Mouse (Mus musculus) lung, embryonic 15.5 days (tissue): ENCODE measurements around the gene Gcc2. TPM values are rescaled to one million over a fixed set of nuclear protein-coding genes. Genes with fewer than 3 reads are reported as not detected.
"Not testable (repeated sequence)": the region's sequence is repeated elsewhere in the genome, so short reads cannot be mapped to it uniquely, and the experiment has no call there.

ENCODE experiments used
- ATAC-seq: fragments of 200-750 bp; cut with Nextera tagmentation; 2 replicates; pipeline ENCODE4 v1.8.0; 2017; ENCODE audit warnings: moderate number of reproducible peaks, borderline replicate concordance; ENCODE audit not compliant: low FRiP score, low TSS enrichment; ENCODE audit errors: extremely low read depth
- H3K27ac ChIP-seq: fragments of 300-500 bp; sonication (generic); 2 replicates; pipeline ENCODE4 v1.5.1; 2015; ENCODE audit warnings: moderate library complexity, mild to moderate bottlenecking, inconsistent platforms
- H3K27me3 ChIP-seq: fragments of 300-500 bp; sonication (generic); 2 replicates; pipeline ENCODE4 v1.6.1; 2015; ENCODE audit warnings: inconsistent platforms
- H3K36me3 ChIP-seq: fragments of 300-500 bp; sonication (generic); 2 replicates; pipeline ENCODE4 v1.6.1; 2015; ENCODE audit warnings: inconsistent platforms
- H3K4me1 ChIP-seq: fragments of 300-500 bp; sonication (generic); 2 replicates; pipeline ENCODE4 v1.6.1; 2015; ENCODE audit warnings: inconsistent platforms
- H3K4me2 ChIP-seq: fragments of 300-500 bp; sonication (generic); 2 replicates; pipeline ENCODE4 v1.6.1; 2015; ENCODE audit warnings: inconsistent platforms, mild to moderate bottlenecking, moderate library complexity
- H3K4me3 ChIP-seq: fragments of 300-500 bp; sonication (generic); 2 replicates; pipeline ENCODE4 v1.5.1; 2015; ENCODE audit warnings: mild to moderate bottlenecking, inconsistent platforms
- H3K9ac ChIP-seq: fragments of 300-500 bp; sonication (generic); 2 replicates; pipeline ENCODE4 v1.6.1; 2015; ENCODE audit warnings: inconsistent platforms
- H3K9me3 ChIP-seq: fragments of 300-500 bp; sonication (generic); 2 replicates; pipeline ENCODE4 v1.6.1; 2016; ENCODE audit warnings: inconsistent platforms
- WGBS: fragments of 180-500 bp; shearing (Covaris S2); methylation state at CpG from one replicate; pipeline ENCODE4 v1.1.7; 2015; 5-methylcytosine and 5-hydroxymethylcytosine counted together
- polyA plus RNA-seq: library from polyadenylated mRNA; unstranded; fragments of >200 nt; fragmentation: Nextera tagmentation; extraction: Ambion mirVana; gene quantifications from 2 replicates; pipeline ENCODE4 v1.2.1, GENCODE M21; 2015

Gene Gcc2
- polyA plus RNA-seq, 1 experiment from 2014 or later = 88.6 TPM

DNA sequence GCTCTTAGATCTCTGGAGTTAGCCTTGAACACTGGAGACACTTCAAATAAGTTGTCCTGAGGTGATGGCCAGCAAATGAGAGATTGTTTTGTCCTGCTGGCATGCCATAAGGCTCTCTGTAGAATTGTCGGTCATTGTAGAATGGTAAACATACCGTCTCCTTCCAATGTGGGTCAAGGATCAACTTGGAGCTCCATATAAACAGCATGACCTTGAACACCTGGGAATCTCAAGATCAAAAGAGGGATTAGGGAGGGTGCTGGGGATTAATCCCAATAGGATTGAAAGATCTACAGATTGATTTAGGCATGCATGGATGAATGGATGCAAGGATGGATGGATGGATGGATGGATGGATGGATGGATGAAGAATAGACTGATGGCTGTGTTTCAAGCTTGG lies 33.7 kb upstream of the Gcc2 start:
- not testable (repeated sequence) for H3K27ac ChIP-seq, H3K27me3 ChIP-seq, H3K36me3 ChIP-seq, H3K4me2 ChIP-seq, H3K9me3 ChIP-seq, H3K9ac ChIP-seq, H3K4me3 ChIP-seq, H3K4me1 ChIP-seq, ATAC-seq
- 78% methylated on average over 2 of the region's 2 CpGs for WGBS

DNA sequence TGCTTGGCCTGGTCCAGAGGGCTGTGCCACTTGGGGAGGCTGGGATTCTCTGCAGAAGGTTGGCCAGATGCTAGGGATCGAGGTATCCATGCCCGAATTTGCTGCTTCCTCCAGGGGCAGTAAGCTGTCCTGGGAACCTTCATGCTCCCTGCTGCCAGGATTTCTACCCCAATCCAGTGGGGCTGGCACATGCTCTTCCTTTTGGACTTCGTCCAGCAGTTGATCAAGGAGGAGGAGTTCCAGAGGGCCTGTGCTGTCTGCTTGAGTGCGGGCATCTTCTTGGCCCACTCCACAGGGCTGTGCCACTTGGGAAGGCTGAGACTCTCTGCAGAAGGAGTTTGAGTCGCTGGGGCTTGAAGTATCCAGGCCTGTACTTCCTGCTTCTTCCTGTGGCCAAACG lies 32.1 kb upstream of the Gcc2 start:
- H3K4me2 ChIP-seq, H3K9ac ChIP-seq, H3K4me3 ChIP-seq, H3K9me3 ChIP-seq, H3K27ac ChIP-seq, H3K27me3 ChIP-seq, ATAC-seq, H3K4me1 ChIP-seq, H3K36me3 ChIP-seq: not testable (repeated sequence)
- WGBS = 75% methylated on average over 4 of the region's 6 CpGs

DNA sequence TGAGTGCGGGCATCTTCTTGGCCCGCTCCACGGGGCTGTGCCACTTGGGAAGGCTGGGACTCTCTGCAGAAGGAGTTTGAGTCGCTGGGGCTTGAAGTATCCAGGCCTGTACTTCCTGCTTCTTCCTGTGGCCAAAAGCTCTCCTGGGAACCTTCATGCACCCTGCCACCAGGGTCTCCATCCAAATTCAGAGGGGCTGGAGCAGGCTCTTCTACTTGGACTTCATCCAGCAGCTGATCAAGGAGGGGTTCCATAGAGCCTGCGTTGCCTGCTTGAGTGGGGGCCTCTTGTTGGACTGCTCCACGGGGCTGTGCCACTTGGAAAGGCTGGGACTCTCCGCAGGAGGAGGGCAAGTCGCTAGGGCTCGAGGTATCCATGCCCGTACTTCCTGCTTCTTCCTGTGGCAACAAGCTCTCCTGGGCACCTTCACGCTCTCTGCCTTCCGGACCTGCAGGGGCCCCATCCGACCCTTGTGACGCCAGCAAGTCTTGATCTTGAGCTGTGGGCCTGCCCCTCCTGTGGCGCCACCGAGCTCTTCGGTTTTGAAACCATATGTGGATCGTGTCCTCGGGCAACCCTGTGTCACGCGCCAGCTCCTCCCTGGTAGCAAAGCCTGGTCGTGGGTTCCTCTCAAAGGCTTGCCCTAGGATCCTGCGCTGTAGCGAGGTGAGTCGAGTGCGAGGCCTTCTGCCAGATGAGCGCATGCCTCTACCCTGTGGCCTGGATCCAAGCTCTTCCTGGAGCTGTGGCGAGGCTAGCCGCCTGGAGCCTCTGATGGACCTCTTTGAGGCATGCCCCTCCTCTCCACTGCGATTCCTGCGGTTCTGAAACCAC lies 31.1 kb upstream of the Gcc2 start:
- not testable (repeated sequence) for ATAC-seq, H3K4me2 ChIP-seq, H3K36me3 ChIP-seq, H3K27me3 ChIP-seq, H3K4me3 ChIP-seq, H3K9me3 ChIP-seq, H3K9ac ChIP-seq, H3K27ac ChIP-seq, H3K4me1 ChIP-seq
- 83% methylated on average over 31 of the region's 31 CpGs for WGBS

DNA sequence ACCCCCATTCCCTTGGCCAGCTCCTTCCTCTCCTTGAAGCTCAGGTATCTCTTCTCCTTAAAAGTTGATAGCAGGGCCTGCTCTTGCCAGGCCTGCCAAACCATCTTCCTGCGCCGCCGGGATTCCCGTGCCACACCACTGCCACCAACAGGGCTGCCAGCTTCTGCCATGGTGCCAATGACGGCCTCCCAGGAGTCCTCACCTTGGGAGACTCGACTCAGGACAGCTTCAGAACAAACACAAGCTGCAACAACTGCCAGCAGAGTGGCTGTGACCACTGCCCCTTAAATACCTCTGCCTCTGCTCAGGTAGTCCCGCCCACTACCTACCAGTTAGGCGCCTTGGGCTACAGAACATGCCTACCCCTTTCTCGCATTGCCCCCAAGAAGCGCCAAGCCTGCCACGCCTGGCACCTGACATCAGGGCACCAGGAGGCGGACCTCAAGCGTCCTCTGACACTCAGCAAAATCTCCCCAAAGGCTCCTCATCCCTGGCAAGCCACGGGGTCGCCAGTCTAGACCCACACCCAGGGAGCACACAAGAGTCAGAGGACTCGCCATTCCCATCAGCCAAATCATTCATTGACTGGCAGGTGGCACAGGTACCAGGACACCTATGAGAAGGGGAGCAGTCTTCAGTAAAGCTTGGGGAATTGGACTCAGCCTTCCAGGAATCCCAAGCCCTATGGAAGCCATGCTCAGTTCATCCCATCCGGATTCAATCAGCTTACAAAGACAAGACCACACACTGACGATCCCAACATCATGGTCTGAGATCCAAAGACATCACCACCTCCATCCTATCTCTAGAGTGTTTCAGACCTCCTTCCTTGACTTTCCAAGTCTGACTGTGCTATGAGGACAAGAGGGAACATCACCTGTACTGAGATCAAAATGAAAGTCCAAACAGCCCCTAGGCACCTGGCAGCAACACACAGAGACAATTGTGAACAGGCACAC lies 30.2 kb upstream of the Gcc2 start, which contains the start of gene AW822073:
Gene AW822073 (minus strand): TSS at position 104 of the 959 bp plus-strand sequence.
- H3K4me1 ChIP-seq, ATAC-seq, H3K9ac ChIP-seq, H3K4me3 ChIP-seq, H3K9me3 ChIP-seq, H3K4me2 ChIP-seq, H3K36me3 ChIP-seq, H3K27me3 ChIP-seq, H3K27ac ChIP-seq: not testable (repeated sequence)
- 80% methylated on average over 18 of the region's 18 CpGs for WGBS

DNA sequence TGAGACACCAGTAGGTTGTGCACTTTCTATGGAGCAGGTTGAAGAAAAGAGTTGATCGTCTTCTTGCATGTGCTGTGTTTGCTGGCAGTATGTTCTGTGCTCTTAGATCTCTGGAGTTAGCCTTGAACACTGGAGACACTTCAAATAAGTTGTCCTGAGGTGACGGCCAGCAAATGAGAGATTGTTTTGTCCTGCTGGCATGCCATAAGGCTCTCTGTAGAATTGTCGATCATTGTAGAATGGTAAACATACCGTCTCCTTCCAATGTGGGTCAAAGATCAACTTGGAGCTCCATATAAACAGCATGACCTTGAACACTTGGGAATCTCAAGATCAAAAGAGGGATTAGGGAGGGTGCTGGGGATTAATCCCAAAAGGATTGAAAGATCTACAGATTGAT lies 28.9 kb upstream of the Gcc2 start:
- not testable (repeated sequence) for H3K4me3 ChIP-seq, H3K27me3 ChIP-seq, H3K36me3 ChIP-seq, H3K27ac ChIP-seq, H3K9ac ChIP-seq, ATAC-seq, H3K4me2 ChIP-seq, H3K4me1 ChIP-seq, H3K9me3 ChIP-seq
- 75% methylated on average over 4 of the region's 4 CpGs for WGBS

DNA sequence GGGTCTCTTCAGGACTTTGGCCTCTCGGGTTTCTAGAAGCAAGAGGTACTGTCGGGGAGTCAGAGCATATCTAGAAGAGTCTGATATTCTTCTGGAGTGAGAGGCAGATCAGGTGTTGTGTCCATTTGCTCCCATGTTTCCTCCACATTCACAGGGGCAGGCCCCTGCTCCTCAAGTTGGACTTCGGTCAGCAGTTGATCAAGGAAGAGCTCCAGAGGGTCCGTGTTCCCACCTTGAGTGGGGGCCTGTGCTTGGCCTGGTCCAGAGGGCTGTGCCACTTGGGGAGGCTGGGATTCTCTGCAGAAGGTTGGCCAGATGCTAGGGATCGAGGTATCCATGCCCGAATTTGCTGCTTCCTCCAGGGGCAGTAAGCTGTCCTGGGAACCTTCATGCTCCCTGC lies 27.5 kb upstream of the Gcc2 start:
- ATAC-seq = not testable (repeated sequence)
- WGBS = 84% methylated on average over 3 of the region's 6 CpGs

DNA sequence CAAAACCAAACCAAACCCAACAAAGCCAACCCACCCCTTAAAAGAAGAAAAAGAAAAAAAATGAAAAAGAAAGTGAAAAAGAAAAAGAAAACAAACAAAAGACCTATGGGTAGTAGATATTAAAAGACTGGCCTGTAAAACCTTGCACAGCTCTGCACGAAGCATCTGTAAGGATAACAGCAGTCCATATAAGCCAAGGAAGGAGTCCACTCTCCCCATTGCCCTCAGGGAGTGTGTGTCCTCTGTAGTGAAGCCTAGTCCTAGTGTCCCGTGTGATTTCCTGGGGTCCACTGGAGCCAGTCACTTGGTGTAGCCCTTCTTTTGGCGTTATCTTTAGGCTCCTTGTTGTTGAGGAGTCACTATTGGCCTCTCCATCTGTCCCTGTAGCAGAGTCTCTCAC lies 25.3 kb upstream of the Gcc2 start:
- not testable (repeated sequence) for H3K4me3 ChIP-seq, H3K27me3 ChIP-seq, H3K4me2 ChIP-seq, ATAC-seq, H3K4me1 ChIP-seq, H3K9ac ChIP-seq, H3K27ac ChIP-seq, H3K36me3 ChIP-seq
- peaks cover 15% of the 10 kb centered on the region; the same call in 1 of the 2 replicates for H3K9me3 ChIP-seq
- WGBS = 48% methylated on average over 3 of the region's 3 CpGs

More for the DNA sequence above, 27.5 kb upstream of the Gcc2 start:
- H3K27me3 ChIP-seq, H3K4me1 ChIP-seq, H3K36me3 ChIP-seq, H3K27ac ChIP-seq, H3K4me3 ChIP-seq, H3K9ac ChIP-seq, H3K4me2 ChIP-seq: not testable (repeated sequence)
- H3K9me3 ChIP-seq = peaks cover 15% of the 10 kb centered on the region; the same call in 1 of the 2 replicates

DNA sequence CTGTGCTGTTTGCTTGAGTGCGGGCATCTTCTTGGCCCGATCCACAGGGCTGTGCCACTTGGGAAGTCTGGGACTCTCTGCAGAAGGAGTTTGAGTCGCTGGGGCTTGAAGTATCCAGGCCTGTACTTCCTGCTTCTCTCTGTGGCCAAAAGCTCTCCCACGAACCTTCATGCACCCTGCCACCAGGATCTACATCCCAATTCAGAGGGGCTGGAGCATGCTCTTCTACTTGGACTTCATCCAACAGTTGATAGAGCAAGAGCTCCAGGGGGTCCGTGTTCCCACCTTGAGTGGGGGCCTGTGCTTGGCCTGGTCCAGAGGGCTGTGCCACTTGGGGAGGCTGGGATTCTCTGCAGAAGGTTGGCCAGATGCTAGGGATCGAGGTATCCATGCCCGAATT lies 24.2 kb upstream of the Gcc2 start:
- not testable (repeated sequence) for H3K4me2 ChIP-seq, H3K4me1 ChIP-seq, H3K9ac ChIP-seq, H3K27me3 ChIP-seq, H3K27ac ChIP-seq, H3K4me3 ChIP-seq, H3K36me3 ChIP-seq
- ATAC-seq = peak; percentile 61
- 81% methylated on average over 5 of the region's 7 CpGs for WGBS
- H3K9me3 ChIP-seq = peaks cover 15% of the 10 kb centered on the region; the same call in 1 of the 2 replicates

DNA sequence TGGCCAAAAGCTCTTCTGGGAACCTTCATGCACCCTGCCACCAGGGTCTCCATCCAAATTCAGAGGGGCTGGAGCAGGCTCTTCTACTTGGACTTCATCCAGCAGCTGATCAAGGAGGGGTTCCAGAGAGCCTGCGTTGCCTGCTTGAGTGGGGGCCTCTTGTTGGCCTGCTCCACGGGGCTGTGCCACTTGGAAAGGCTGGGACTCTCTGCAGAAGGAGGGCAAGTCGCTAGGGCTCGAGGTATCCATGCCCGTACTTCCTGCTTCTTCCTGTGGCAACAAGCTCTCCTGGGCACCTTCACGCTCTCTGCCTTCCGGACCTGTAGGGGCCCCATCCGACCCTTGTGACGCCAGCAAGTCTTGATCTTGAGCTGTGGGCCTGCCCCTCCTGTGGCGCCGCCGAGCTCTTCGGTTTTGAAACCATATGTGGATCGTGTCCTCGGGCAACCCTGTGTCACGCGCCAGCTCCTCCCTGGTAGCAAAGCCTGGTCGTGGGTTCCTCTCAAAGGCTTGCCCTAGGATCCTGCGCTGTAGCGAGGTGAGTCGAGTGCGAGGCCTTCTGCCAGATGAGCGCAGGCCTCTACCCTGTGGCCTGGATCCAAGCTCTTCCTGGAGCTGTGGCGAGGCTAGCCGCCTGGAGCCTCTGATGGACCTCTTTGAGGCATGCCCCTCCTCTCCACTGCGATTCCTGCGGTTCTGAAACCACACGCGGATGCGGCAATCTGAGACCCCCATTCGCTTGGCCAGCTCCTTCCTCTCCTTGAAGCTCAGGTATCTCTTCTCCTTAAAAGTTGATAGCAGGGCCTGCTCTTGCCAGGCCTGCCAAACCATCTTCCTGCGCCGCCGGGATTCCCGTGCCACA lies 23.3 kb upstream of the Gcc2 start:
- ATAC-seq = peak; percentile 86
- H3K27ac ChIP-seq, H3K36me3 ChIP-seq, H3K4me1 ChIP-seq, H3K4me2 ChIP-seq, H3K27me3 ChIP-seq, H3K4me3 ChIP-seq, H3K9ac ChIP-seq: not testable (repeated sequence)
- peaks cover 15% of the 10 kb centered on the region; the same call in 1 of the 2 replicates for H3K9me3 ChIP-seq
- WGBS = 86% methylated on average over 35 of the region's 35 CpGs

DNA sequence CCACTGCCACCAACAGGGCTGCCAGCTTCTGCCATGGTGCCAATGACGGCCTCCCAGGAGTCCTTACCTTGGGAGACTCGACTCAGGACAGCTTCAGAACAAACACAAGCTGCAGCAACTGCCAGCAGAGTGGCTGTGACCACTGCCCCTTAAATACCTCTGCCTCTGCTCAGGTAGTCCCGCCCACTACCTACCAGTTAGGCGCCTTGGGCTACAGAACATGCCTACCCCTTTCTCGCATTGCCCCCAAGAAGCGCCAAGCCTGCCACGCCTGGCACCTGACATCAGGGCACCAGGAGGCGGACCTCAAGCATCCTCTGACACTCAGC lies 22.7 kb upstream of the Gcc2 start, which contains the start of gene Duxf3:
Gene Duxf3 (minus strand): TSS at position 35 of the 329 bp plus-strand sequence.
- WGBS = 82% methylated on average over 8 of the region's 8 CpGs
- peak; percentile 62 for ATAC-seq
- not testable (repeated sequence) for H3K27ac ChIP-seq, H3K4me2 ChIP-seq, H3K4me1 ChIP-seq, H3K4me3 ChIP-seq, H3K27me3 ChIP-seq, H3K9ac ChIP-seq, H3K36me3 ChIP-seq
- H3K9me3 ChIP-seq = peaks cover 16% of the 10 kb centered on the region; the same call in 1 of the 2 replicates

DNA sequence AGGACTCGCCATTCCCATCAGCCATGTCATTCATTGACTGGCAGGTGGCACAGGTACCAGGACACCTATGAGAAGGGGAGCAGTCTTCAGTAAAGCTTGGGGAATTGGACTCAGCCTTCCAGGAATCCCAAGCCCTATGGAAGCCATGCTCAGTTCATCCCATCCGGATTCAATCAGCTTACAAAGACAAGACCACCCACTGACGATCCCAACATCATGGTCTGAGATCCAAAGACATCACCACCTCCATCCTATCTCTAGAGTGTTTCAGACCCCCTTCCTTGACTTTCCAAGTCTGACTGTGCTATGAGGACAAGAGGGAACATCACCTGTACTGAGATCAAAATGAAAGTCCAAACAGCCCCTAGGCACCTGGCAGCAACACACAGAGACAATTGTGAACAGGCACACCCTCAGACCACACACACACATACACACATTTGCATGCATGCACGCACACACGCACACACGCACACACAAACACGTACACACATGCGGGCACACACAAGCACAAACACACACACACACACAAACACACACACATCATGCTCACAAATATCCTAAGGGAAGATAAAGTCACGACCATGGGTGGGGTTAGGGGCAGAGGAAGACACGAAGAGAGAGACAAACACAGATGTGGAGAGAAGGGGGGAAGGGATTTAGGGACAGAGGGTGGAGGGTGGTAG lies 22.1 kb upstream of the Gcc2 start:
- not testable (repeated sequence) for H3K9ac ChIP-seq, H3K4me1 ChIP-seq, H3K36me3 ChIP-seq, H3K4me2 ChIP-seq, H3K27me3 ChIP-seq, H3K27ac ChIP-seq, H3K4me3 ChIP-seq
- ATAC-seq = peak; percentile 20
- WGBS = 75% methylated on average over 10 of the region's 10 CpGs
- H3K9me3 ChIP-seq = peaks cover 18% of the 10 kb centered on the region; the same call in 1 of the 2 replicates
